Mouse (Mus musculus) brain, embryonic 14.5 days (tissue): ENCODE measurements around the gene Nudt3.
"Not testable (repeated sequence)": the region's sequence is repeated elsewhere in the genome, so short reads cannot be mapped to it uniquely, and the experiment has no call there.

ENCODE experiments used
- CTCF ChIP-seq: fragments of 200-500 bp; IDR thresholded peaks from 2 replicates; pipeline ENCODE4 v1.5.1; 2012; ENCODE audit warnings: inconsistent platforms, mild to moderate bottlenecking, moderate library complexity, borderline replicate concordance; ENCODE audit not compliant: insufficient read depth, insufficient read length; ENCODE audit errors: extremely low read depth
- POLR2A ChIP-seq: fragments of 200-500 bp; IDR thresholded peaks from 2 replicates; pipeline ENCODE4 v1.6.1; 2012; ENCODE audit warnings: mild to moderate bottlenecking, inconsistent platforms, borderline replicate concordance; ENCODE audit not compliant: poor library complexity, insufficient read depth, insufficient read length, severe bottlenecking; ENCODE audit errors: extremely low read depth

DNA sequence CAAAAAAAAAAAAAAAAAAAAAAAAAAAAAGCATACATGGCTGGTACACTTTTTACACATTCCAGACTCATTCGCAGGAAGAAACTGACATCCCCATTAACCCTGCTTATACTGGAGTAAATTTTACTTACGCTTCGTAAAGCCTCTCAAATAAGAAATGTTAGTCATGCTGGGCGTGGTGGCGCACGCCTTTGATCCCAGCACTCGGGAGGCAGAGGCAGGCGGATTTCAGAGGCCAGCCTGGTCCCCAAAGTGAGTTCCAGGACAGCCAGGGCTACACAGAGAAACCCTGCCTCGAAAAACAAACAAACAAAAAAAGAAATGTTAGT, 12.2 kb upstream of the Nudt3 start:
- not testable (repeated sequence) for TF ChIP-seq POLR2A, CTCF
